Mouse (Mus musculus) heart, embryonic 13.5 days (tissue): Measurements from ENCODE around the gene Shroom3. TPM values are rescaled to one million over a fixed set of nuclear protein-coding genes. Genes with fewer than 3 reads are reported as not detected.

ENCODE experiments used
- ATAC-seq: fragments of 200-750 bp; cut with Nextera tagmentation; 2 replicates; pipeline ENCODE4 v1.8.0; 2017; ENCODE audit warnings: moderate TSS enrichment; ENCODE audit not compliant: insufficient number of reproducible peaks, low FRiP score, low TSS enrichment; ENCODE audit errors: extremely low read depth
- H3K27ac ChIP-seq: fragments of 300-500 bp; sonication (generic); replicated peaks from 2 replicates; pipeline ENCODE4 v1.5.1; 2015; ENCODE audit warnings: moderate library complexity, mild to moderate bottlenecking, inconsistent platforms
- H3K27me3 ChIP-seq: fragments of 300-500 bp; sonication (generic); replicated peaks from 2 replicates; pipeline ENCODE4 v1.6.1; 2015; ENCODE audit warnings: mild to moderate bottlenecking, inconsistent platforms
- H3K36me3 ChIP-seq: fragments of 300-500 bp; sonication (generic); 2 replicates; pipeline ENCODE4 v1.6.1; 2015; ENCODE audit warnings: mild to moderate bottlenecking, inconsistent platforms
- H3K4me1 ChIP-seq: fragments of 300-500 bp; sonication (generic); 2 replicates; pipeline ENCODE4 v1.6.1; 2015; ENCODE audit warnings: inconsistent platforms
- H3K4me2 ChIP-seq: fragments of 300-500 bp; sonication (generic); 2 replicates; pipeline ENCODE4 v1.6.1; 2015; ENCODE audit warnings: inconsistent platforms, mild to moderate bottlenecking, moderate library complexity
- H3K4me3 ChIP-seq: fragments of 300-500 bp; sonication (generic); 2 replicates; pipeline ENCODE4 v1.5.1; 2015; ENCODE audit warnings: moderate library complexity, mild to moderate bottlenecking, inconsistent platforms
- H3K9ac ChIP-seq: fragments of 300-500 bp; sonication (generic); 2 replicates; pipeline ENCODE4 v1.6.1; 2015; ENCODE audit warnings: inconsistent platforms, mild to moderate bottlenecking, moderate library complexity
- H3K9me3 ChIP-seq: fragments of 300-500 bp; sonication (generic); 2 replicates; pipeline ENCODE4 v1.6.1; 2016; ENCODE audit warnings: inconsistent platforms
- whole genome bisulfite sequencing: fragments of 180-500 bp; shearing (Covaris S2); methylation state at CpG from one replicate; pipeline ENCODE4 v1.1.7; 2015; ENCODE audit warnings: mixed read lengths; 5-methylcytosine and 5-hydroxymethylcytosine counted together
- polyA plus RNA-seq: library from polyadenylated mRNA; unstranded; fragments of >200 nt; fragmentation: Nextera tagmentation; extraction: Ambion mirVana; gene quantifications from 2 replicates; pipeline ENCODE4 v1.2.1, GENCODE M21; 2015

Shroom3 gene
- polyA plus RNA-seq, 1 experiment from 2014 or later = 10.3 TPM

GRCm38 (mm10) chr5:92698837-92699529 is 15.7 kb downstream of the Shroom3 start:
- ATAC-seq = no peak
- H3K4me1 ChIP-seq = peaks cover 38% of the 10 kb centered on the region
- no peaks in the 10 kb centered on the region for H3K9me3 ChIP-seq
- H3K36me3 ChIP-seq = no peaks in the 10 kb centered on the region
- H3K27ac ChIP-seq = peak overlapping the region; percentile 60
- H3K9ac ChIP-seq = peak overlapping the region; percentile 66
- H3K4me3 ChIP-seq = peak overlapping the region; percentile 39
- H3K27me3 ChIP-seq = no peaks in the 10 kb centered on the region
- 13% methylated on average over 17 of the region's 17 CpGs for WGBS
- peak overlapping the region; percentile 69 for H3K4me2 ChIP-seq

GRCm38 (mm10) chr5:92701750-92702149 is 18.5 kb downstream of the Shroom3 start:
- peaks cover 21% of the 10 kb centered on the region for H3K4me1 ChIP-seq
- no peaks in the 10 kb centered on the region for H3K27me3 ChIP-seq
- no peak overlapping the region for H3K4me2 ChIP-seq
- no peaks in the 10 kb centered on the region for H3K9me3 ChIP-seq
- H3K9ac ChIP-seq = no peak overlapping the region
- 39% methylated on average over 11 of the region's 11 CpGs for WGBS
- H3K36me3 ChIP-seq = no peaks in the 10 kb centered on the region
- no peak overlapping the region for H3K4me3 ChIP-seq
- ATAC-seq = no peak
- H3K27ac ChIP-seq = no peak overlapping the region

GRCm38 (mm10) chr5:92703671-92704070 is 20.4 kb downstream of the Shroom3 start:
- WGBS = 83% methylated on average over 8 of the region's 8 CpGs
- Histone ChIP-seq H3K27me3 (no peaks in the 10 kb centered on the region), H3K27ac (no peak overlapping the region), H3K4me3 (no peak overlapping the region), H3K9me3 (no peaks in the 10 kb centered on the region), H3K4me1 (peaks cover 20% of the 10 kb centered on the region), H3K9ac (no peak overlapping the region), H3K36me3 (no peaks in the 10 kb centered on the region), H3K4me2 (no peak overlapping the region)
- no peak for ATAC-seq

GRCm38 (mm10) chr5:92707921-92708491 is 24.8 kb downstream of the Shroom3 start:
- H3K9me3 ChIP-seq = no peaks in the 10 kb centered on the region
- no peak overlapping the region for H3K4me3 ChIP-seq
- no peak for ATAC-seq
- no peak overlapping the region for H3K9ac ChIP-seq
- no peak overlapping the region for H3K27ac ChIP-seq
- H3K4me2 ChIP-seq = no peak overlapping the region
- 45% methylated on average over 7 of the region's 7 CpGs for WGBS
- H3K4me1 ChIP-seq = peaks cover 7% of the 10 kb centered on the region
- H3K27me3 ChIP-seq = no peaks in the 10 kb centered on the region
- no peaks in the 10 kb centered on the region for H3K36me3 ChIP-seq

- no peak for ATAC-seq
Measured at GRCm38 (mm10) chr5:92710779-92711178, 27.5 kb downstream of the Shroom3 start.

GRCm38 (mm10) chr5:92711666-92712290 is 28.5 kb downstream of the Shroom3 start:
- WGBS = 75% methylated on average over 5 of the region's 5 CpGs
- H3K4me2 ChIP-seq = no peak overlapping the region

More at GRCm38 (mm10) chr5:92710779-92711178, 27.5 kb downstream of the Shroom3 start:
- Histone ChIP-seq H3K36me3 (no peaks in the 10 kb centered on the region), H3K4me2 (no peak overlapping the region), H3K4me3 (no peak overlapping the region), H3K4me1 (peaks cover 9% of the 10 kb centered on the region), H3K27ac (no peak overlapping the region), H3K9me3 (no peaks in the 10 kb centered on the region), H3K9ac (no peak overlapping the region), H3K27me3 (no peaks in the 10 kb centered on the region)
- WGBS = 71% methylated on average over 8 of the region's 8 CpGs

GRCm38 (mm10) chr5:92712621-92713395 is 29.6 kb downstream of the Shroom3 start:
- no peak overlapping the region for H3K27ac ChIP-seq
- H3K4me2 ChIP-seq = no peak overlapping the region
- peaks cover 10% of the 10 kb centered on the region for H3K4me1 ChIP-seq
- no peaks in the 10 kb centered on the region for H3K9me3 ChIP-seq
- H3K27me3 ChIP-seq = no peaks in the 10 kb centered on the region
- ATAC-seq = no peak
- H3K36me3 ChIP-seq = no peaks in the 10 kb centered on the region
- H3K4me3 ChIP-seq = no peak overlapping the region
- H3K9ac ChIP-seq = no peak overlapping the region
- WGBS = 77% methylated on average over 5 of the region's 5 CpGs

More at GRCm38 (mm10) chr5:92711666-92712290, 28.5 kb downstream of the Shroom3 start:
- H3K36me3 ChIP-seq = no peaks in the 10 kb centered on the region
- no peaks in the 10 kb centered on the region for H3K27me3 ChIP-seq
- H3K4me1 ChIP-seq = peaks cover 9% of the 10 kb centered on the region
- no peak overlapping the region for H3K27ac ChIP-seq
- no peak for ATAC-seq
- H3K9me3 ChIP-seq = no peaks in the 10 kb centered on the region
- H3K9ac ChIP-seq = no peak overlapping the region
- no peak overlapping the region for H3K4me3 ChIP-seq

GRCm38 (mm10) chr5:92714886-92715285 is 31.7 kb downstream of the Shroom3 start:
- Histone ChIP-seq H3K4me2 (no peak overlapping the region), H3K9ac (no peak overlapping the region), H3K36me3 (no peaks in the 10 kb centered on the region), H3K9me3 (no peaks in the 10 kb centered on the region), H3K4me3 (no peak overlapping the region), H3K27me3 (no peaks in the 10 kb centered on the region), H3K27ac (no peak overlapping the region), H3K4me1 (peaks cover 11% of the 10 kb centered on the region)
- no peak for ATAC-seq
- WGBS = 87% methylated on average over 2 of the region's 2 CpGs

GRCm38 (mm10) chr5:92715319-92715718 is 32.1 kb downstream of the Shroom3 start:
- Histone ChIP-seq H3K36me3 (no peaks in the 10 kb centered on the region), H3K4me2 (no peak overlapping the region), H3K9me3 (no peaks in the 10 kb centered on the region), H3K27ac (no peak overlapping the region), H3K9ac (no peak overlapping the region), H3K27me3 (no peaks in the 10 kb centered on the region), H3K4me1 (peaks cover 11% of the 10 kb centered on the region), H3K4me3 (no peak overlapping the region)
- WGBS = 66% methylated on average over 11 of the region's 11 CpGs
- no peak for ATAC-seq

- Histone ChIP-seq H3K9me3 (no peaks in the 10 kb centered on the region), H3K27me3 (no peaks in the 10 kb centered on the region), H3K36me3 (no peaks in the 10 kb centered on the region), H3K9ac (no peak overlapping the region), H3K4me1 (peaks cover 11% of the 10 kb centered on the region), H3K4me3 (no peak overlapping the region), H3K27ac (no peak overlapping the region), H3K4me2 (no peak overlapping the region)
- 78% methylated on average over 2 of the region's 2 CpGs for WGBS
- no peak for ATAC-seq
Measured at GRCm38 (mm10) chr5:92715890-92716289, 32.7 kb downstream of the Shroom3 start.

- H3K9me3 ChIP-seq = no peaks in the 10 kb centered on the region
- H3K27ac ChIP-seq = no peak overlapping the region
- no peak overlapping the region for H3K4me3 ChIP-seq
- no peak overlapping the region for H3K4me2 ChIP-seq
- 56% methylated on average over 3 of the region's 3 CpGs for WGBS
- no peak overlapping the region for H3K9ac ChIP-seq
- no peak for ATAC-seq
- no peaks in the 10 kb centered on the region for H3K36me3 ChIP-seq
- H3K27me3 ChIP-seq = no peaks in the 10 kb centered on the region
- peaks cover 11% of the 10 kb centered on the region for H3K4me1 ChIP-seq
Measured at GRCm38 (mm10) chr5:92717666-92718360, 34.6 kb downstream of the Shroom3 start.
